Mouse (Mus musculus) liver, adult 10 weeks (tissue): Measurements from ENCODE around the gene Gm47995. TPM values are rescaled to one million over a fixed set of nuclear protein-coding genes. Genes with fewer than 3 reads are reported as not detected.

Experiments
- polyA plus RNA-seq: library from polyadenylated mRNA; stranded (reverse); fragments of 350-450 nt; fragmentation: Illumina TruSeq; extraction: RNeasy Lipid Tissue Mini Kit (QIAGEN cat#74804); gene quantifications from one replicate; pipeline ENCODE4 v1.2.3, GENCODE M21; 2014; ENCODE audit warnings: low read depth, low replicate concordance

Gm47995 gene
- polyA plus RNA-seq, result not detected

DNA sequence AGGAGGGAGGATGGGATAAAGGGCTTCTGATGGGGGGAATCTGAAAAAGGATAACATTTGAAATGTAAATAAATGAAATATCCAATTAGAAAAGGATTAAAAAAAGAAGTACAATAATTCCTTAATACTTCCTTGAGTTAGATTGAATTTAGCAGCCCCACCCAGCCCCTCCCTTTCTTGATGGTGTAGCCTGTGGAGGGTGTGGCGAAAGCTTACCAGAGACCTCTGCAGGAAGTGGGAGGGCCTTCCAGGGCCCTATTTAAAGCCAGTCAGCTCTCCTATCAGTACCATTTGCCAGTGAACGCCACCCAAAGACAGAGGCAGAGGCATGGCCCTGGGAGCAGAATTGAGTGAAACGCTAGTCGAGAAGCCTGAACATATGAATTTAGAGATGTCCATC, at the start of gene Gm47995:
Gene Gm47995 (plus strand): TSS at position 329 of the 400 bp plus-strand sequence.

DNA sequence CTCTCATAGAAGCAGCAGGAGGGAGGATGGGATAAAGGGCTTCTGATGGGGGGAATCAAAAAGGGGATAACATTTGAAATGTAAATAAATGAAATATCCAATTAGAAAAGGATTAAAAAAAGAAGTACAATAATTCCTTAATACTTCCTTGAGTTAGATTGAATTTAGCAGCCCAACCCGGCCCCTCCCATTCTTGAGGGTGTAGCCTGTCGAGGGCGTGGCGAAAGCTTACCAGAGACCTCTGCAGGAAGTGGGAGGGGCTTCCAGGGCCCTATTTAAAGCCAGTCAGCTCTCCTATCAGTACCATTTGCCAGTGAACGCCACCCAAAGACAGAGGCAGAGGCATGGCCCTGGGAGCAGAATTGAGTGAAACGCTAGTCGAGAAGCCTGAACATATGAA, 16.0 kb upstream of the Gm47995 start, which contains the start of gene Gm47985:
Gene Gm47985 (plus strand): TSS at position 272 of the 400 bp plus-strand sequence.

DNA sequence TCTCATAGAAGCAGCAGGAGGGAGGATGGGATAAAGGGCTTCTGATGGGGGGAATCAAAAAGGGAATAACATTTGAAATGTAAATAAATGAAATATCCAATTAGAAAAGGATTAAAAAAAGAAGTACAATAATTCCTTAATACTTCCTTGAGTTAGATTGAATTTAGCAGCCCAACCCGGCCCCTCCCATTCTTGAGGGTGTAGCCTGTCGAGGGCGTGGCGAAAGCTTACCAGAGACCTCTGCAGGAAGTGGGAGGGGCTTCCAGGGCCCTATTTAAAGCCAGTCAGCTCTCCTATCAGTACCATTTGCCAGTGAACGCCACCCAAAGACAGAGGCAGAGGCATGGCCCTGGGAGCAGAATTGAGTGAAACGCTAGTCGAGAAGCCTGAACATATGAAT, 6.2 kb upstream of the Gm47995 start, which contains the start of gene Gm8947:
Gene Gm8947 (plus strand): TSS at position 302 of the 400 bp plus-strand sequence.

DNA sequence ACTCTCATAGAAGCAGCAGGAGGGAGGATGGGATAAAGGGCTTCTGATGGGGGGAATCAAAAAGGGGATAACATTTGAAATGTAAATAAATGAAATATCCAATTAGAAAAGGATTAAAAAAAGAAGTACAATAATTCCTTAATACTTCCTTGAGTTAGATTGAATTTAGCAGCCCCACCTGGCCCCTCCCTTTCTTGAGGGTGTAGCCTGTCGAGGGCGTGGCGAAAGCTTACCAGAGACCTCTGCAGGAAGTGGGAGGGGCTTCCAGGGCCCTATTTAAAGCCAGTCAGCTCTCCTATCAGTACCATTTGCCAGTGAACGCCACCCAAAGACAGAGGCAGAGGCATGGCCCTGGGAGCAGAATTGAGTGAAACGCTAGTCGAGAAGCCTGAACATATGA, 5.6 kb downstream of the Gm47995 start, which contains the start of gene 3110040M04Rik:
Gene 3110040M04Rik (plus strand): TSS at position 304 of the 400 bp plus-strand sequence.

DNA sequence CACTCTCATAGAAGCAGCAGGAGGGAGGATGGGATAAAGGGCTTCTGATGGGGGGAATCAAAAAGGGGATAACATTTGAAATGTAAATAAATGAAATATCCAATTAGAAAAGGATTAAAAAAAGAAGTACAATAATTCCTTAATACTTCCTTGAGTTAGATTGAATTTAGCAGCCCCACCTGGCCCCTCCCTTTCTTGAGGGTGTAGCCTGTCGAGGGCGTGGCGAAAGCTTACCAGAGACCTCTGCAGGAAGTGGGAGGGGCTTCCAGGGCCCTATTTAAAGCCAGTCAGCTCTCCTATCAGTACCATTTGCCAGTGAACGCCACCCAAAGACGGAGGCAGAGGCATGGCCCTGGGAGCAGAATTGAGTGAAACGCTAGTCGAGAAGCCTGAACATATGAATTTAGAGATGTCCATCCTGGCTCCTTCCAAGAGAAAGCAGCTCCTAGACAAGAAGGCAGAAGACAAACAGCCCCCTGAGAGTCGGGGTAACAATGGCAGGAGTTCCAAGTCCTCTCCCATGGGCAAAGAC, 11.6 kb downstream of the Gm47995 start, which contains the start of gene Gm47996:
Gene Gm47996 (plus strand): TSS at position 308 of the 532 bp plus-strand sequence.

Other genes starting within 250 kb of the Gm47995 start
- 0.53 TPM for gene Hmcn1, start 205.0 kb upstream of the Gm47995 start, polyA plus RNA-seq
- not detected for gene Gm47985, start 15.9 kb upstream of the Gm47995 start, polyA plus RNA-seq
- gene Gm8947, start 6.1 kb upstream of the Gm47995 start, polyA plus RNA-seq, result not detected
- not detected for gene 3110040M04Rik, start 5.7 kb downstream of the Gm47995 start, polyA plus RNA-seq
- gene Gm47996, start 11.7 kb downstream of the Gm47995 start, polyA plus RNA-seq, result not detected
- 113 TPM for gene Ivns1abp, start 146.0 kb downstream of the Gm47995 start, polyA plus RNA-seq
- 22.2 TPM for gene Swt1, start 230.0 kb downstream of the Gm47995 start, polyA plus RNA-seq
- 21.0 TPM for gene Trmt1l, start 230.1 kb downstream of the Gm47995 start, polyA plus RNA-seq